Mouse (Mus musculus): ENCODE data around the gene Mllt11. TPM values are rescaled to one million over a fixed set of nuclear protein-coding genes. Genes with fewer than 3 reads are reported as not detected.
A peak's percentile ranks its signal among the peaks of the same experiment; 100 is the strongest.
"Not testable (repeated sequence)": the region's sequence is repeated elsewhere in the genome, so short reads cannot be mapped to it uniquely, and the experiment has no call there.

Mllt11 gene
- polyA plus RNA-seq, 1 experiment from 2014 or later = 11.2 TPM

DNA sequence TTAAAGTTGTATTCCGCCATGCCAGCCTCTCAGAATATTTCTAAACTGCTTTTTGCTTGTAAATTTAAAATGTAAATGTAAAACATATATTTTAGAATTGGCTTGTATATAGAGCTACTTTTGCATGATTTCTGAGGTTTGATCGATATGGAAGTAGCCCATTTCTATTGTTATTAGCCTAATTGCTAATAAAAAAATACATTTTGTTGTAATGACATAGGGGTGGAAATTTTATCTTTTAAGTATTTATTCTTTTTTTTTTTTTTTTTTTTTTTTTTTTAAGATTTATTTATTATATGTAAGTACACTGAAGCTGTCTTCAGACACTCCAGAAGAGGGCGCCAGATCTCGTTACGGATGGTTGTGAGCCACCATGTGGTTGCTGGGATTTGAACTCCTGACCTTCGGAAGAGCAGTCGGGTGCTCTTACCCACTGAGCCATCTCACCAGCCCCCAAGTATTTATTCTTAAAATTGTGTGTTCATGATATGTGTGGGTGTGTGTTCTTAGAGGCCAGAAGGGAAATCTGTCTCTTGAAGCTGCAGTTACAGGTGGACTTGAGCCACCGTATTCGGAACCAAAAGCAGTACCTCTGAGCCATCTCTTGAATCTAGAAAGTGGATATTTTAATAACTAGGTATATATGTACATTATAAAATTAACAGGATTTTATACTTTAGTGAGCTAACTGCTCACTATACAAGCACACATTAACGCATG, 18.9 kb downstream of the Mllt11 start:
- TF ChIP-seq CTCF (IDR thresholded peaks at IDR 0.05; ENCODE audit: low read depth) = peak; percentile 11; the same call in 1 of the 2 replicates
- not testable (repeated sequence) for ATAC-seq (replicated peaks; ENCODE audit: low FRiP score, low read depth); H3K4me1 ChIP-seq (replicated peaks; ENCODE audit: insufficient read depth, low read length); H3K4me3 ChIP-seq (replicated peaks; ENCODE audit: low read depth, low read length); H3K9ac ChIP-seq (ENCODE audit: low read depth, low read length); H3K27me3 ChIP-seq (ENCODE audit: insufficient read depth, low read length); H3K9me3 ChIP-seq (replicated peaks; ENCODE audit: low read length); H3K27ac ChIP-seq; DNase-seq (ENCODE audit: low spot score); H3K4me2 ChIP-seq (ENCODE audit: low read length); H3K36me3 ChIP-seq (ENCODE audit: insufficient read depth, low read length)
- 92% methylated on average over 7 of the region's 10 CpGs for WGBS

DNA sequence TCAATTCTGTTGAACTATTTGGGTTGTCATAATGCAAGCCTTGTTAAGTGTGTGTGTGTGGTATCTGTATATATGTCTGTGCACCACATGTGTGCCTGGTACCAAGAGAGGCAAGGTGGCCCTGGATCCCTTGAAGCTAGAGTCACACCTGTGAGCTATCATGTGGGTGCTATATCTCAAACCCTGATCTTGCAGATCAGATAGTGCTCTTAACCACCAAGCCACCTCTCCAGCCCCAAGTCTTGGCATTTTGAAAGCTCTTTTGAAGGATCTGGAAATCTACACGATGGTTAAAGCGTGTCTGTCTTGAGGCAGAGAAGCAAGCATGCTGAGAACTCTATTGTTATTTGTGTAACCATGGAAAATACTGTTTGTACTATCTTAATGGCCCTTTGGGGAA, 21.4 kb downstream of the Mllt11 start:
- H3K4me1 ChIP-seq (replicated peaks; ENCODE audit: insufficient read depth, low read length) = no peaks in the 10 kb centered on the region
- ATAC-seq (replicated peaks; ENCODE audit: low FRiP score, low read depth) = no peak
- no peaks in the 10 kb centered on the region for H3K9me3 ChIP-seq (replicated peaks; ENCODE audit: low read length)
- no peak overlapping the region for H3K27ac ChIP-seq
- no peak for DNase-seq (ENCODE audit: low spot score)
- no peaks in the 10 kb centered on the region for H3K27me3 ChIP-seq (ENCODE audit: insufficient read depth, low read length)
- no peak for TF ChIP-seq CTCF (IDR thresholded peaks at IDR 0.05; ENCODE audit: low read depth)
- 82% methylated on average over 2 of the region's 2 CpGs for WGBS
- H3K4me2 ChIP-seq (ENCODE audit: low read length) = no peak overlapping the region
- peaks cover 21% of the 10 kb centered on the region; the same call in 1 of the 2 replicates for H3K36me3 ChIP-seq (ENCODE audit: insufficient read depth, low read length)
- no peak overlapping the region for H3K9ac ChIP-seq (ENCODE audit: low read depth, low read length)
- H3K4me3 ChIP-seq (replicated peaks; ENCODE audit: low read depth, low read length) = no peak overlapping the region

DNA sequence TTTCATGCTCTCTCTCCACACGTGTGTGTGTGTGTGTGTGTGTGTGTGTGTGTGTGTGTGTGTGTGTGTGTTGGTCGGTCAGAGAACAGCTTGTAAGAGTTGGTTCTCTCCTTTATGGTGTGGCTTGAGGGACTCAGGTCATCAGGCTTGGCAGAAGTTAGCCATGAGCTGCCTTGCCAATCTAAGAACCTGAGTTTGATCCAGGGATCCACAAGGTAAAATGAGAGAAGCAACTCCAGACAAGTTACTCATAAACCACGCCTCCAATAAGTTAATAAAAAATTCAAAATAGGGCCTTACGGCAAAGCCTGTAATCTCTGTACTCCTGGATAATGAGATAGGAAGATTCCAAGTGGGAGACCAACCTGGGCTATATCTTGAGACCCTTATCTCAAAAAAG, 23.7 kb downstream of the Mllt11 start:
- Histone ChIP-seq H3K9me3 (replicated peaks; ENCODE audit: low read length) (no peaks in the 10 kb centered on the region), H3K27ac (no peak overlapping the region), H3K4me1 (replicated peaks; ENCODE audit: insufficient read depth, low read length) (no peaks in the 10 kb centered on the region), H3K4me2 (ENCODE audit: low read length) (no peak overlapping the region), H3K36me3 (ENCODE audit: insufficient read depth, low read length) (peaks cover 28% of the 10 kb centered on the region; the same call in 1 of the 2 replicates), H3K4me3 (replicated peaks; ENCODE audit: low read depth, low read length) (no peak overlapping the region), H3K27me3 (ENCODE audit: insufficient read depth, low read length) (no peaks in the 10 kb centered on the region), H3K9ac (ENCODE audit: low read depth, low read length) (no peak overlapping the region)
- ATAC-seq (replicated peaks; ENCODE audit: low FRiP score, low read depth) (no peak), DNase-seq (ENCODE audit: low spot score) (no peak)
- no peak for TF ChIP-seq CTCF (IDR thresholded peaks at IDR 0.05; ENCODE audit: low read depth)
- WGBS = 79% methylated on average over 4 of the region's 4 CpGs

DNA sequence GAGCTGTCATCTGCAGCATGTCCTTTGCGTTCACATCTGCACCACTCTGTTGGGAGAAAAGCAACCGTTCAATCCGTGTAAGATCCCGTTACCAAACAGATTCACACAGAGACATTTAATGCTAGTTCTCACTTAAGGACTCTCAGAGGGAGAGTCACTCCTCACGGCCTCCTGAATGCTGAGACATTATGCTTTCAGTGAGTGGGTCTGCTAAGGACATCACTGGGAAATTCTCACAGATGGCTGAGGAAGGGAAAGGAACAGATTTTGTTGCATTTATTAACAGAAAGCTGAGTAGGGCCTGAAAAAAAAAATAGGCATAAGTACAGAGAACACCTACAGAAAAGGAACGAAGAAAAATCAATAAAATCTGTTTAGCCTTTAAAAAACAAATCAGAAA, 28.1 kb downstream of the Mllt11 start:
- Histone ChIP-seq H3K9me3 (replicated peaks; ENCODE audit: low read length) (no peaks in the 10 kb centered on the region), H3K27me3 (ENCODE audit: insufficient read depth, low read length) (no peaks in the 10 kb centered on the region), H3K4me2 (ENCODE audit: low read length) (no peak overlapping the region), H3K4me3 (replicated peaks; ENCODE audit: low read depth, low read length) (no peak overlapping the region), H3K36me3 (ENCODE audit: insufficient read depth, low read length) (peaks cover 51% of the 10 kb centered on the region), H3K9ac (ENCODE audit: low read depth, low read length) (no peak overlapping the region), H3K4me1 (replicated peaks; ENCODE audit: insufficient read depth, low read length) (no peaks in the 10 kb centered on the region), H3K27ac (no peak overlapping the region)
- TF ChIP-seq CTCF (IDR thresholded peaks at IDR 0.05; ENCODE audit: low read depth) = no peak
- 90% methylated on average over 6 of the region's 6 CpGs for WGBS
- ATAC-seq (replicated peaks; ENCODE audit: low FRiP score, low read depth) (no peak), DNase-seq (ENCODE audit: low spot score) (no peak)

DNA sequence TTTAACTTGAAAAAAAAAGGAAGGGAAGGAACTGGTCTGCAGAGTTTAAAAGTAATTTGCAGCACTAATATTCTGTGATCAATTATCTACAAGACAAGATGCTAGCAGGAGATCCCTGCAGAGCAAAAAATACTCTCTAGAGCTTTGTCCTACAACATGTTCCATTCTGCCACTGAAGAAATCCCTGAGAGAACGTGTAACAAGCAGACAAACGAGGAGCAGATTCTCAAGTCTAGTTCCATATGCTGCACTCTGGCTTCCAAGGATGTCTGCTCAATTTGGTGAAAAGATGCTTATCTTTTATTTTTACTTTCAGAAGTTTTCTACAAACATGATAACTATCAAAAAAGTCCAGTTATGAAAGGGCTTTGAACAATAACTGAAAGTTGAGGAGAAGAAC, 31.4 kb downstream of the Mllt11 start:
- WGBS = 68% methylated on average over 2 of the region's 2 CpGs
- Histone ChIP-seq H3K36me3 (ENCODE audit: insufficient read depth, low read length) (peaks cover 35% of the 10 kb centered on the region), H3K4me1 (replicated peaks; ENCODE audit: insufficient read depth, low read length) (no peaks in the 10 kb centered on the region), H3K4me3 (replicated peaks; ENCODE audit: low read depth, low read length) (no peak overlapping the region), H3K9me3 (replicated peaks; ENCODE audit: low read length) (no peaks in the 10 kb centered on the region), H3K27me3 (ENCODE audit: insufficient read depth, low read length) (no peaks in the 10 kb centered on the region), H3K9ac (ENCODE audit: low read depth, low read length) (no peak overlapping the region; the same call in 1 of the 2 replicates), H3K27ac (peak overlapping the region; percentile 92), H3K4me2 (ENCODE audit: low read length) (no peak overlapping the region; the same call in 1 of the 2 replicates)
- DNase-seq (ENCODE audit: low spot score) (no peak), ATAC-seq (replicated peaks; ENCODE audit: low FRiP score, low read depth) (no peak)
- no peak for TF ChIP-seq CTCF (IDR thresholded peaks at IDR 0.05; ENCODE audit: low read depth)

DNA sequence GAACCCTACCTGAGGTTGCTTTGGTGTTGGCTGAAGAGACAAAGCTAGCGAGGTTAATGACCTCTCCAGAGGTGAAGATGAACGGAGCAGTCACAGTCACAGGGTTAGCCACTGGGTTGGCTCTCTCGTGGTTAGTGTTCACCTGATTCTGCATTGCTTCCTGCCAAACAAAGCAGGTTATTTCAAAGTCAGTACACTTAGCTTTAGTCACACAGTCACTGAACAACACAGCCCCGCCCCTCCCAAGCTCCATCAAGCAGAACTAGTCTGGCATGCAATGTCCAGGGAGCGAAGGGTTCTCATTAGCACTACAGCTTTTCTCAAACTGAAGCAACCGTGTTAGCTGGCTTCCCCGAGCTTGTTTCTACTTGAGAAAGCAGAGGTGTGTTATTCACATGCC, 31.8 kb downstream of the Mllt11 start:
- H3K27me3 ChIP-seq (ENCODE audit: insufficient read depth, low read length) = no peaks in the 10 kb centered on the region
- TF ChIP-seq CTCF (IDR thresholded peaks at IDR 0.05; ENCODE audit: low read depth) = no peak
- peak; percentile 66 for DNase-seq (ENCODE audit: low spot score)
- ATAC-seq (replicated peaks; ENCODE audit: low FRiP score, low read depth) = peak; percentile 97
- H3K9me3 ChIP-seq (replicated peaks; ENCODE audit: low read length) = no peaks in the 10 kb centered on the region
- WGBS = 56% methylated on average over 7 of the region's 7 CpGs
- H3K4me3 ChIP-seq (replicated peaks; ENCODE audit: low read depth, low read length) = no peak overlapping the region
- no peaks in the 10 kb centered on the region for H3K4me1 ChIP-seq (replicated peaks; ENCODE audit: insufficient read depth, low read length)
- no peak overlapping the region; the same call in 1 of the 2 replicates for H3K4me2 ChIP-seq (ENCODE audit: low read length)
- H3K9ac ChIP-seq (ENCODE audit: low read depth, low read length) = no peak overlapping the region; the same call in 1 of the 2 replicates
- H3K27ac ChIP-seq = peak overlapping the region; percentile 92
- peaks cover 35% of the 10 kb centered on the region for H3K36me3 ChIP-seq (ENCODE audit: insufficient read depth, low read length)
